Mouse (Mus musculus) liver, adult 2 months (tissue): ENCODE measurements around the gene Tcl1b5.
"Not testable (repeated sequence)": the region's sequence is repeated elsewhere in the genome, so short reads cannot be mapped to it uniquely, and the experiment has no call there.

Source experiments
- CTCF ChIP-seq: fragments of 200-500 bp; IDR thresholded peaks from 2 replicates; pipeline ENCODE4 v1.5.1; 2011; ENCODE audit warnings: low read depth, low read length, control low read depth
- POLR2A ChIP-seq: fragments of 200-500 bp; IDR thresholded peaks from 2 replicates; pipeline ENCODE4 v1.6.1; 2011; ENCODE audit warnings: low read length, control low read depth; ENCODE audit not compliant: insufficient read depth; ENCODE audit errors: extremely low read depth

GRCm38 (mm10) chr12:105174318-105174717, 1.8 kb upstream of the Tcl1b5 start:
- TF ChIP-seq CTCF: peak; percentile 23; the same call in 1 of the 2 replicates
- TF ChIP-seq POLR2A: not testable (repeated sequence)
